Mouse (Mus musculus): ENCODE measurements around the gene Casc4. TPM values are rescaled to one million over a fixed set of nuclear protein-coding genes. Genes with fewer than 3 reads are reported as not detected.

Casc4 gene
- total RNA-seq (2021): 45.8 and 57.2 TPM in 2 replicates
- long read RNA-seq, experiment 1, full-length matches to known transcripts: 6 of 7 reads
- long read RNA-seq, experiment 1, partial matches to known transcripts: 0 of 7 reads
- long read RNA-seq, experiment 1, other reads (novel, unspliced or antisense): 1 of 7 reads
- long read RNA-seq, experiment 2, full-length matches to known transcripts: 4 of 8 reads
- long read RNA-seq, experiment 2, partial matches to known transcripts: 1 of 8 reads
- long read RNA-seq, experiment 2, other reads (novel, unspliced or antisense): 3 of 8 reads

DNA sequence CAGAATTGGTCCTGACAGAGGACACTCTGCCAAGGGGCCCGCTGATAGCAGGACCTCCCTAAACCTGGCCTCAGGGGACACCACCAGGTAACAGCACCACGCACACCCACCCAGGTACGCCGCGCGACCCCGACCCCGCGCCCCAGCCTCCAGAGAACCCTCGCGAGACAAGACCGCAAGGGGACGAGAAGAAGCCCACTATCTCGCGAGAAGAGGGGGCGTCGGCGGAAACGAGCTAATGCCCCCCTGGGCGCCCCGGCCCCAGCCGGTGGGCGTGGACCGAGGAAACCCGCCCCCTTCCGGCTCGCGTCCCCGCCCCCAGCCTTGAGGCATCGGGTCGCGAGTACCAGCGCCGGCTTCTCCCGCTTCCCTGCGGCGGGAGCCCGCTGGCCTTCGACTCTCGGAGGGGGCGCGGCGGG, at the start of gene Casc4:
Gene Casc4, plus strand, starts transcription at position 339 of the 419 bp plus-strand sequence.
- DNase-seq: peak; percentile 97

DNA sequence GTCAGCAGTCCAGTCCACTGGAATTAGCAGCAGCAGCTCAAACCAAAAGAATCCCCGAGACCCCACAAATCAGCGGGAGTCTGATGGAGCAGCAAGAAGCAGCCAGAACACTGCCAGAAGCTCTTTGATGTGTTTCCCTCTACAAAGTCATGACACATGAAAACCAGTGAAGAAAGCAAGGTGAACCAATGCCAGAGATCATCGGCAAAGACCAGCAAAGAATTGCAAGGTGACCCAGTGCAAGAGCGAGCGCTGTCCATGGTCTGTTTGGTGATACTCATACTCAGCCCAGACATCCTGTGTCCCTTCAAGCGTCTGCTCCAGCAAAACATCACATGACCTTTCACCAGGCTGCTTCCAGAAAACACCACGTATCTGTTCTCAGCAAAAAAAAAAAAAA, 45.0 kb upstream of the Casc4 start:
- DNase-seq: no peak

DNA sequence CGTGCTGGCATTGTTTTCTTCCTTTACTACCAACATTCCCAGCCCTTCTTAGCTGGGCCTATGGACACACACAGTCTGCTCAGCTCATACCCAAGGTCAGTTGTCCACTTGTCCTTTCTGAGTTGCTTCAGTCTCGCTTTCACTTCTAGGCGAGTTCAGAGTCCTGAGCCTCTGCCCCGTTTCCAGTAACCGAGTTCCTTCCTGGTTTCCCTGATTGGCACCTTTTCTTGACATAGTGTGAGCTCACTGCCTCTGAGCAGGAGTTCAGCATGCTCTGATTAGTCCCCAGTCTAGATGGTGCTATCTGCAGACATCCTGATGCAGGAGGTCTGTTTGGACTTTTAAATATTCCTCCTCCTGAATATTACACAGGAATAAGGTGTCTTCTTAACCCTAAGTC, 42.1 kb upstream of the Casc4 start:
- DNase-seq: peak; percentile 15

DNA sequence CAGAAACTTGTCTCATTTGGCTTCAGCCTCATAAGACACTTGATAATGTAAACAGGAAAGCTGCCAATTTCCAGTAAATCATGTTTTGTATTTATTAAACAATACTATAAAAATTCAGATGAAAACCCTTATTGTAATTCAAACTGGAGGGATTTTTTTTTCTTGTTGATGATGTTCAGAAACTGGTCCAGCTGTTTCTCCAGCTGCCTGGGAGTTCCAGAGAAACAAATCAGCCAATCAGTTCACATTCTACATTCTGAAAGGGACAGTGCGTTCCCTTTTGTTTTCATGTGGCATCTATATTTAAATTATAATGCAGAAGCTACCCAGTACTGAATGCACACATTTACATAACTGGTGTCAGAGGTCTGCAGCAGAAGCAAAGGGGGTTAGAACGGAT, 40.6 kb upstream of the Casc4 start:
- DNase-seq: no peak

DNA sequence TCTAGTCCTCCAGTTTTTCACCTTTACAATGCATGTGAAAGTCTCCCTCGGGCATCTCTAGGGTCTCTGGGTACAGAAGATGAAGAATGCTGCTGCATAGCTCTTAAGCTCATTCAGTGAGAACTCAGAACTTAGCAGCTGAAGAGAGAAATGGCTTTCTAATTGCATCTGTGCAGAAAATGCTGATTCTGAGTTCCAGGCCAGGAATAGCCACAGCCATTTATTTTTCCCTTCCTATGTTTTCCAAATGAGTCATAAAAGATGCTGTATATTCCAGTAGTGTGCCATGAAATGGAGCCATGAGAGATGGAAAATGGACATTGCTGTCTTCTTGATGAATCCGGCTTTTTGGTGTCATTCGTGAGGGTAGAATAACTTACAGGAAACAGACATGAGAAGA, 38.4 kb upstream of the Casc4 start:
- no peak for DNase-seq

DNA sequence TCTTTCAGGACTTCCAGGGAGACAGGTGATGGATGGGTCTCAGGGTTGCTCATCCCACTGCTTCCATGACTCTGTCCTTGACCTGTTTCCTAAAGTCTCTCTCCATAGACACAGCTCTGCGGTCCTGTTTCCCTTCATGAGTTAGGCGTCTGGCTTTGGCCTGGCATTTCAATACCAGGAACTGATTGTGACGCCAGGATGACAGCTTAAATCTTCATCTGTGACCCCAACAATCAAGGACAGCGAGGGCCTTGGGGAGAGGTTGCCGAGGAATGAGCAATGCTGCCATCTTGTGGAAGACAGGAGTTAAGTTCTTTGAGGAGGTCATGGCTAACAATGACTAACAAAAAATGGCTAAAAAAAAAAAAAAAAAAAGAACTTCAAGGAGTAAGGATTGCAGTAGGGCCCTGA, 34.3 kb upstream of the Casc4 start:
- peak; percentile 83 for DNase-seq

DNA sequence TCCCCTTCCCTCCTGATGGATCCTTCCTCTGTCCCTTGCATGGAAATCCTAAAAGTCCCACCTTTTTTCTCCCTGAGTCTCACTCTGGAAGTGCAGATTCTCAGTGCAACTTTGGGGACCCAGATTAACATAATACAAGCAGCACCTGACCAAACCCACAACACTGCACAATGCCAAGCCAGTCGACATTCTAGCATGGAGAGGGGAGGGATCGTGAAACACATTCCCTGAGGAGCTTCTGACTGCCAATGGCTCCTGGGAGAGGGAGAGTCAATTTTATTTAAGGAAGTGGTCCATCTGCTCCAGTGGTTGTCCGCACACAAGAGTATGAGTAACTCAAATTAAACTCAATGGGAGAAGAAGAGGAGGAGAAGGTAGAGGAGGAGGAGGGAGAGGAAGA, 31.8 kb upstream of the Casc4 start:
- DNase-seq: no peak

DNA sequence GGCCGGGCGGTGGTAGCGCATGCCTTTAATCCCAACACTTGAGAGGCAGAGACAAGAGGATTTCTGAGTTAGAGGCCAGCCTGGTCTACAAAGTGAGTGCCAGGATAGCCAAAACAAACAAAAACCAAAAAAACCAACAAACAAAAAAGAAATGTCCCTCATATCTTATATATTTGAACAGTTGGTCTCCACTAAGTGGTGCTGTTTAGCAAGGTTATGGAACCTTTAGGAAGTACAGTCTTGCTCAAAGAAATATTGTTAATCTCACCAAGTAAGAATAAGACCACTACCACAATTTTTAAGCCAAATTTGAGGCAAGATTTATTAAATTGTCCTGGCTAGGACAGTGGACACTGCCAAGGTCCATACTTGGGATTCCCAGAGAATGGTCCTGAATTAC, 25.3 kb upstream of the Casc4 start:
- DNase-seq: no peak

DNA sequence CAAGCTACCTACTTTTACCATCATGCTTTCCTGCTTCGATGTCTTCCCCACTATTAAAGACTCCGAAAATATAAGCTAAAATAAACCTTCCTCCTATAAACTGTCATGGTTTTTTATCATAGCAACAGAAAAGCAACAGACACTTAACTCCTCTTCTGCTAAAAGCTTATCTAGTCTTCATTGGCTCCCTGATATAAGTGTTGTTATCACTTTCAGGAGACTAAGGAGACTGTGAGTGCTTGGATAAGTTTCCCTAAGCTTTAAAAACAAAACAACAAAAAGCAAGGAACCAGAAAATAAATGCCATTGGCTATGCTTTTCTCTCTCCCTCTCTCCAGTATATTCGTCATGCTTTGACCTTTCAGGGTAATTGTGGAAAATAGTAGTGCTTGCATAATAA, 24.5 kb upstream of the Casc4 start:
- no peak for DNase-seq

DNA sequence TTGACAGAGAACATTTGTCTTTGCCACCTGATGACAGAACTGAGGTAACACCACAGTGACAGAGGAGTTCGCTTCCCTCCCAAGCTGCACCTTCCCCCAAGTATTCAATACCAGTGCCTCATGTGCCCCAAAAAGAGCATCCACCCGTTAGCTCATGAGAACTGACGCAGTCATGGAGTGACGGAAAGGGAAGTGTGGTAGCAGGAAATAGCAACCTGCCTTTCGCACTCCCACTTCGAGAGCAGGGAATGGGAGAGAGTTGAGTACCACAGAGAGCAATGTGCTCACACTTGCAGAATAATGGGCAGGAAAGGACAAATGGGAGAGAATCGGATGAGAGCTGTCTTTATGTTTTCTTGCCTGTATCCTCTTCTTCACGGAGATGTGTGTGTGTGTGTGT, 20.7 kb upstream of the Casc4 start:
- DNase-seq: no peak

DNA sequence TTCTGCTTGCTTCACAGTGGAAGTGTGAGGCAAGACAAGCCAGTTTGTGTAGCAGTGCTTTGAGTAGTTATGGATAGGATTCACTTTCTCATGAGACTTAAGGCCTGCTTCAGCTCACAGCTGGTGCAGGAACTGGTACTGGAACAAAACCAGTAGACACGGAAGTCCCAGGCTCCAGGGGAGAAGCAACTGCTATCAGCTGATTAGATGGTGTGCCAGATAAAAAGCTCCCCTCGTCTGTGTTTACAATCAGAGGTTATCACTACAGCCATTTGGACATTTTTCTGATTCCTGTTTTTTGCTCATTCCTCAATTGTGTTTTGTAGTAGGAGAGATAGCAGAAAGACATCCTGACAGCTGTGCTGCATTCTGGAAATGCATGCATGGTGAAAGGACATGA, 14.7 kb upstream of the Casc4 start:
- no peak for DNase-seq

DNA sequence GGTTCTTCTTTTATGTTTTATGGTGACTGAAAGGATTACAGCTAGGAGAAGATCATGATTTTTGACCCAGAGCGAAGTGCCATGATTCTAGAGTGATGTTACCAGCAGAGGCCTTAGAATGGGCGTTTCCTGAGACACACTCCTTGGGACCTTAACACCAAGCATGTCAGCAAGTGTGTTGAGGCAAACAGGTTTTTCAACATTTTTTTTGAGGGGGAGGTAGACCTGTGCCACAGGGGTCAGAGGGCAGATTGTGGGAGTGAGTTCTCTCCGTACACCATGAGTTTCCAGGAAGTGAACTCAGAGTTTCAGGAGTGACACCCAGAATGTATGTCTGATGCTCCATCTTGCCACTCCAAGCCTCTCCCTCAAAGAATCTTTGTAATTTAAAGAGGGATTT, 12.8 kb upstream of the Casc4 start:
- no peak for DNase-seq

DNA sequence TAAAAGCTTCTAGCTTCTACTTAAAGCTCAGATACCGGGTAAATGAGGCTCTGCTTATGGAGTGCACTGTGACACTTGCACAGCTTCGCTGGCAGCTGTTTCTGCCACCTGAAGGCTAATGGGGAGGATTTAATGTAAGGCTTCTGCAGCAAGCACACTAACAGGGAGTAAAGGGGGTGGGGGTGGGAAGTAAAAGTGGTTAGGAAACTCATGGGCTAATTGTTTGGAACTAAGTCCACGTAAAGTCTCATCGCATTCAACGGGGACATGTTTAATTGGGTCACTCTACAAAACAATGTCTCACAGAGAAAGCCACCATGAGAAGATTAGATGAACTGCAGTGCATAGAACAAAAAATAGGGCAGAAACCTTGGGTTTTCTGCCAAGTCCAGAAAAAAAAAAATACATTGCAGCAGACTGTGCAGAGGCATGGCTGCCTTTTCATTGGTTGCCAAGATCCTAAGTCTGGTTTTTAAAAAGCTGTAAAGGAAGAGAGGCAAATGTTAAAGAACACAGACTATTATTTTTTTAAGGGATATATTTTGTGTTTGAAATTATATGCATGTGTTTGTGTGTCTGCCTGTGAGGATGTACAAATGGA, 7.3 kb upstream of the Casc4 start:
- peak; percentile 12 for DNase-seq

DNA sequence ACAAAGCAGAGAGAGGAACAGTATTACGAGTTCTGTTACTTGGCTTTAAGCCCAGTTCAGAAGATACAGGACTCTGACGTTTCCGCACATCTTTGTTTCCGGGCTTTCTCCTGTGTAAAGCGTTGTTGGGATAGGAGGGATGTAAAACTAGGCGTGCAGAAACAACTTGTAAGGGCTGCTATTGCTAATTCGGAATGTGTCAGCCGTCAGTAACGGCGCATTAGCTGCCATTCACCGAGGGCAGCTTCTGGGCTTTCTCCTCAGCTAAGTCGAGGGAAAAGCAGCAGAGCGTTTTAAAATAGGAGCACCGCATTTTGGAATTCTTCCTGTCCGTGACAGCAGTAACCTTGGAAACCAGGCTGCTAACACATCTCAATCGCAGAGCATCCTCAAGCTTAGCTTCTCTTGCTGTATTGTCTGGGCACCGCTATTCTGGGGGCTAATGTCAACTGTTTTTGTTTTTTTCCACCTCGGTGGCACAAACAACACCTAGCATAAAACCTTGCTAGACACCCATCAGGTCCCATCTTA, 634 bp upstream of the Casc4 start:
- peak; percentile 27 for DNase-seq

DNA sequence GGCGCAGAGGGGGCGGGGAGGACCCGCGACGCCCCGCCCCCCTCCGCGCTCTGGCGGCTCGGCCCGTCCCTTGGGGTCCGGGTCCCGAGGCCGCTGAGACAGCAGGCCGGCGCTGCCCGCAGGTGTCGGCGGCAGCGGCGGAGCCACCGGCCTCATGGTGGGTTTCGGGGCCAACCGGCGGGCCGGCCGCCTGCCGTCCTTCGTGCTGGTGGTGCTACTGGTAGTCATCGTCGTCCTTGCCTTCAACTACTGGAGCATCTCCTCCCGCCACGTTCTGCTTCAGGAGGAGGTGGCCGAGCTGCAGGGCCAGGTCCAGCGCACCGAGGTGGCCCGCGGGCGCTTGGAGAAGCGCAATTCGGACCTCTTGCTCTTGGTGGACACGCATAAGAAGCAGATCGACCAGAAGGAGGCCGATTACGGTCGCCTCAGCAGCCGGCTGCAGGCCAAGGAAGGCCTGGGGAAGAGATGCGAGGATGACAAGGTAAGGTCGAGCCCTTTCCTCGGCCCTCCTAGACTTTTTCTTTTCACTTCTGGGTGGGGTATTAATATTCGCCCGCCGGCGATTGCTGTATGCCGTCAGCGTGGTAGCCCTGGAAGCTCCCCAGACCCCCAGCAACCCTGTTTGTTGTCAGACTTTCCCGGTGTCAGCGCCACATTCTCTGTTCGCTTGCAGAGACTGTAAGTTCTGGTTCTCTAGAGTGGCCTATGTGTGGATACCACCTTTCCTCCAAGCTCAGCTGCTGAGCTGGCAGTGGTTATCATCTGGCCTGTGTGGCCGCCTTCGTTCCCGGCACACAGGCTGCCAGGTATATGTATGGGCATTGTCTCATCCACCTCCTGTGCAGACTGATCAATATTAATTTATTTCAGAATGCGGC, 520 bp downstream of the Casc4 start:
- DNase-seq: no peak

DNA sequence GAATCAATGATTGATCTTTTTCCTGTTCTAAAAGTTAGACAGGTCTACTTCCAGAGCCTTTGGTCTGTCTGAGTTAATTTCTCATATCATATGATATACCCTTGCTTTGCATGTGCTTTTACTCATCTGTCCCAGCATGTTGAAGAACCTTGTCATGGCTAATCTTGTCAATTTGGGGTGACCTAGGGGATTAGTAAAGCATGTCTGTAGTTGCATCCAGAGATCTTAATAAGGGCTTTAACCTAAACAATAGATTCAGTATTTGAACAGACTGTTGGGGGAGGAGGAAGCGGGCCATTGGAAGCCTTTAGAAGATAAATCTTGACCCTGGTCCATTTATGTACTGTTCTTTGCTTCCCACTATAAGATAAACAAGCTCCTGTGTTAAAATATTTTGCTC, 12.7 kb downstream of the Casc4 start:
- no peak for DNase-seq

DNA sequence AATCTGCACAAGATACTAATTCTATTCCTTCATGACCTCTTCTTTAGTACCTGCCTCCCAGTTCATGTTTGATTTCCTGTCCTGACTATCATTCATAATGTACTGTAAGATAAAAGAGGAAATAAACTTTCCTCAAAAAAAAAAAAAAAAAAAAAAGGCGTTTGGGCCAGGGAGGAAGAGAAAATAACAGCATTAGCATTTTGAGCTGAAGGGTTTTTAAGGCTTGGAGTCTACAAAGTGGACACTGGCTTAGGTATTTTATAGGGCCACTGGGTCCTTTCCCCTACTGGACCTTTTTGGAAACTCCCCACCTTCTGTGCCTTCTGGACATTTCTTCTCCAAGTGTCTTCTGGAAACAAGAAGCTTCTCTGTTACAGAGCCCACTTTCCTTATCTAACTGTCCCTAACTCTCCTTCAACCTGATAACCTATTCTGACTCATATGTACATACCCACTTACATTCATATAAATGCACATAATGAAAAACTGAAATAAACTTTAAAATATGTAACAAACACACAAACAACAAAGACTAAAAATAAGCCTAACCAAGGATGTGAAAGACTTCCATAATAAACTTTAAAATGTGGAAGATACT, 18.8 kb downstream of the Casc4 start:
- no peak for DNase-seq

DNA sequence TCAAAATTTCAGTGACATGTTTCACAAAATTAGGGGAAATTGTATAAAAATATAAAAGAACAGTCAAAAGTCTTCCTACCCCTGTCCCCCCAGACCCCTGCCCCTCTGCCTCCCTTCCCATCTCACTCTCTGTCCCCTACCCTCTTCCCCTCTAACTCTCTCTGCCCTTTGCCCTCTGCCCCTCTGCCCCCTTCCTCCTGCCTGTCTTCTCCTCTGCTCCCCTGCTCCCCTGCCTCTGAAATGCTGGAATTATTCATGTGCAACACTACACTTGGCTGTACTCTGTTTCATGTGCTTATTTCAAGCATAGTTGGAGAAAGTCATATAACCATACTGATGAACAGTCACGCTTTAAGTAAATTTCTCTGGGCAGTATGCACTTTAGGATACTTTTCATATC, 19.6 kb downstream of the Casc4 start:
- DNase-seq: no peak

DNA sequence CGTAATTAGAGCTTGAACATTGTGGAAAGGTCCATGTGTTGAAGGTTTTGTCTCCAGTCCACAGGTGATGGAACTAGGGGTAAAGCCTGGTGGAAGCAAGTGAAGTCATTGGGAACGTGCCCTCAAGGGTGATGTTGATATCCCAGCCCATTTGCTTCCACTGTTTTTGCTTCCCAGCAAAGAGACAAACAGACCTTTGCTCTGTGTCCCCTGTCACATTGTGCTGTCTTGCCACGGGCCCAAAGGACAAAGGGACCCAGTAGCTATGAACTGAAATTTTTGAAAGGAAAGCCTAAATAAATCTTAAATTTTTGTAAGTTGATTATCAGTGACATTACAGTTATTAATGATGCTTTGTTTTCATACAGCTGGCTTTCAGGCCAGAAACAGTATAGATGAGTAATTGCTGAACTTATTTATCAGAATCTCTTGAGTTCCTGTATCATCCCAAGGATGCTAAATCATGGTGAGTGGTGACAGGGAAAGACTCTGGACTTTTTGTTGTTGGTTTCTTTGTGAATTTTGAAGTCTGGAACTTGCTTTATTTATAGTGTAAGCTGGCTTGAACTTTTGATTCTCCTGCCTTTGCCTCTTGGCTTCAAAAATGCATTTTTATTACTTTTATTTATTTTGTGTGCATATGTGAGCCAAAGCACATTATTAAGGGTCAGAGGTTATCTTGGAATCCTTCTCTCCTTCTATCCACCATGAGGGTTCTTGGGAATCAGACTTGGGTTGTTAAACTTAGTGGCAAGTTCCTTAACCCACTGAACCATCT, 22.1 kb downstream of the Casc4 start:
- DNase-seq: no peak

DNA sequence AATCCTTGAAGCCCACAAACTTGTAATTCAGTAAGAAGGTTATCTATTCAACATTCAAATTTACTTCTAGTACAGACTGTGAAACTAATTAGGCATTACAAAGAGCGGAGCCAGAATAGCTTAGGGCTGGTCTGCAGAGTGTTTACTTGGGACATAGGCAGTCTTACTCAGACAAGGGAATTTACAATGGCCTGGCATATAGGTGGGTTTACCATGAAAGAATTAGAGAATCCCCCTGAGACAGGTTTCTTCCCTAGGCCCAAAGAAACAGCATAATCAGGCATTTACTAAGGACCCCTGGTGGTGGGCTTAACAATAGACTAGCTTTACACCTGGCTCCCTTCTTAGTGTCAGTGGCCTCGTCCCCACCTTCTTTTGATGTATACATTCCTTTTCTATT, 28.5 kb downstream of the Casc4 start:
- no peak for DNase-seq

DNA sequence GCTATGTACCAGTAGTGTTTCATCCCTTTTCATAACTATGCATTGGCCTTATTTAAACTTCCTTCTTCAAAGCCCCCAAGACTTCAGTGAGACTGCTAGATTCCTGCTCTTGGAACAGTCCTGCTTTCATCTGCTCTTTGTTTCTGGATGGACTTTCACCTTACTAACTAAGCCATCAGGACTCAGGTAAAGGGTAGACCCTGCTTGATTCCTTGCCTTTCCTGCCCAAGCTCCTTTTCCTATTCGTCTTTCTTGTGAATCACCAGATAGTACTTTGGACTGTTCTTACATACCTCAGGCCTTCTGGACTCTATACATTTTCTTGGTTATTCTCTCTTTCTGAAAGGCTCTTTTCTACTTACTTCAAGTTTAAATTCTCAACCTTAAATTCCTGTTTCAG, 30.1 kb downstream of the Casc4 start:
- no peak for DNase-seq

DNA sequence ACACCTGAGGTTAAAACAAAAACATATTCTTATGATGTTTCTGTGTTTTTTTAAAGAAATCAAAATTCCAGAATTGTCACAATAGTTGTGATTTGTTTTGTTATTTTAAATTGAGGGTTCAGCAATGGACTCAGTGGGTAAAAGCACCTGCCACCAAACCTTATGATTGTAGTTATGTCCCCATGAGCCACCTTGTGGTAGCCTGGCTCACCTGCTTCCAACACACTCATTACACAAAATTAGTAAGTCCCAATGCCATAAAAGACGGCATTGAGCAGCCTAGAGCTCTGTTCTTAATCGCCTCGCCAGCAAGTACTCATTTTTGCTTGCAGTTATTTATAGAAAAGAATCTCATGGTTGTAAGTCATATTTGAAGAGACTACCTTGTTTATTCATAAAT, 43.2 kb downstream of the Casc4 start:
- DNase-seq: no peak

All from adrenal gland, postnatal 14 days (tissue).